Mouse (Mus musculus): ENCODE data around the gene Olfr323. TPM values are rescaled to one million over a fixed set of nuclear protein-coding genes. Genes with fewer than 3 reads are reported as not detected.

Olfr323 gene
- polyA plus RNA-seq, 2 experiments, result not detected

GRCm38 (mm10) chr11:58641638-58642358 is 11.5 kb upstream of the Olfr323 start:
- DNase-seq (ENCODE audit: low spot score), result no peak
- H3K27me3 ChIP-seq (ENCODE audit: control insufficient read depth, insufficient read depth, low read length), result peaks cover 10% of the 10 kb centered on the region; the same call in 1 of the 2 replicates
- no peak overlapping the region for H3K9ac ChIP-seq (ENCODE audit: low read depth, low read length, severe bottlenecking)
- no peak overlapping the region for H3K27ac ChIP-seq (replicated peaks; ENCODE audit: low read depth, low read length)
- no peaks in the 10 kb centered on the region for H3K9me3 ChIP-seq (ENCODE audit: control insufficient read depth, low read length)
- 77% methylated on average over 13 of the region's 13 CpGs for WGBS
- no peak for ATAC-seq (ENCODE audit: low FRiP score, low read depth)
- no peak overlapping the region for H3K4me2 ChIP-seq (replicated peaks; ENCODE audit: low read depth, low read length, severe bottlenecking)
- no peak overlapping the region for H3K4me3 ChIP-seq (replicated peaks; ENCODE audit: low read length)
- no peak for TF ChIP-seq POLR2A (IDR thresholded peaks at IDR 0.05; ENCODE audit: borderline replicate concordance, extremely low read depth, insufficient read depth, insufficient read length)
- H3K36me3 ChIP-seq (ENCODE audit: control insufficient read depth, insufficient read depth, low read length), result no peaks in the 10 kb centered on the region
- H3K4me1 ChIP-seq (ENCODE audit: control insufficient read depth, insufficient read depth, low read length), result peaks cover 8% of the 10 kb centered on the region

GRCm38 (mm10) chr11:58641057-58641456 is 10.8 kb upstream of the Olfr323 start:
- WGBS, result 37% methylated on average over 9 of the region's 14 CpGs
- Histone ChIP-seq H3K9me3 (ENCODE audit: control insufficient read depth, low read length) (no peaks in the 10 kb centered on the region), H3K4me1 (ENCODE audit: control insufficient read depth, insufficient read depth, low read length) (peaks cover 8% of the 10 kb centered on the region), H3K27me3 (ENCODE audit: control insufficient read depth, insufficient read depth, low read length) (peaks cover 10% of the 10 kb centered on the region; the same call in 1 of the 2 replicates), H3K36me3 (ENCODE audit: control insufficient read depth, insufficient read depth, low read length) (no peaks in the 10 kb centered on the region), H3K9ac (ENCODE audit: low read depth, low read length, severe bottlenecking) (peak overlapping the region; percentile 36; the same call in 1 of the 2 replicates), H3K4me2 (replicated peaks; ENCODE audit: low read depth, low read length, severe bottlenecking) (peak overlapping the region; percentile 66), H3K4me3 (replicated peaks; ENCODE audit: low read length) (no peak overlapping the region), H3K27ac (replicated peaks; ENCODE audit: low read depth, low read length) (no peak overlapping the region)
- DNase-seq (ENCODE audit: low spot score) (no peak), ATAC-seq (ENCODE audit: low FRiP score, low read depth) (no peak)
- TF ChIP-seq POLR2A (IDR thresholded peaks at IDR 0.05; ENCODE audit: borderline replicate concordance, extremely low read depth, insufficient read depth, insufficient read length), result no peak

- Histone ChIP-seq H3K9me3 (ENCODE audit: control insufficient read depth, low read length) (no peaks in the 10 kb centered on the region), H3K9ac (ENCODE audit: low read depth, low read length, severe bottlenecking) (peak within 1 kb of the TSS; percentile 36; the same call in 1 of the 2 replicates), H3K27ac (replicated peaks; ENCODE audit: low read depth, low read length) (no peak within 1 kb of the TSS), H3K4me2 (replicated peaks; ENCODE audit: low read depth, low read length, severe bottlenecking) (peak within 1 kb of the TSS; percentile 66), H3K4me3 (replicated peaks; ENCODE audit: low read length) (peak within 1 kb of the TSS; percentile 35), H3K4me1 (ENCODE audit: control insufficient read depth, insufficient read depth, low read length) (peaks cover 8% of the 10 kb centered on the region), H3K27me3 (ENCODE audit: control insufficient read depth, insufficient read depth, low read length) (peaks cover 10% of the 10 kb centered on the region; the same call in 1 of the 2 replicates), H3K36me3 (ENCODE audit: control insufficient read depth, insufficient read depth, low read length) (no peaks in the 10 kb centered on the region)
- TF ChIP-seq POLR2A (IDR thresholded peaks at IDR 0.05; ENCODE audit: borderline replicate concordance, extremely low read depth, insufficient read depth, insufficient read length), result no peak
- ATAC-seq (ENCODE audit: low FRiP score, low read depth), result no peak
- 6% methylated on average over 33 of the region's 34 CpGs for WGBS
- no peak for DNase-seq (ENCODE audit: low spot score)
Measured at GRCm38 (mm10) chr11:58640272-58640867, 10.1 kb upstream of the Olfr323 start, which contains the start of gene Trim58. TSS of gene Trim58 (plus strand) at chr11:58640465.

GRCm38 (mm10) chr11:58638176-58638701 is 7.9 kb upstream of the Olfr323 start:
- Histone ChIP-seq H3K4me3 (replicated peaks; ENCODE audit: low read length) (no peak overlapping the region), H3K27me3 (ENCODE audit: control insufficient read depth, insufficient read depth, low read length) (peaks cover 10% of the 10 kb centered on the region; the same call in 1 of the 2 replicates), H3K9me3 (ENCODE audit: control insufficient read depth, low read length) (no peaks in the 10 kb centered on the region), H3K36me3 (ENCODE audit: control insufficient read depth, insufficient read depth, low read length) (no peaks in the 10 kb centered on the region), H3K27ac (replicated peaks; ENCODE audit: low read depth, low read length) (no peak overlapping the region), H3K4me2 (replicated peaks; ENCODE audit: low read depth, low read length, severe bottlenecking) (no peak overlapping the region), H3K4me1 (ENCODE audit: control insufficient read depth, insufficient read depth, low read length) (peaks cover 8% of the 10 kb centered on the region), H3K9ac (ENCODE audit: low read depth, low read length, severe bottlenecking) (no peak overlapping the region)
- ATAC-seq (ENCODE audit: low FRiP score, low read depth) (no peak), DNase-seq (ENCODE audit: low spot score) (no peak)
- 27% methylated on average over 7 of the region's 7 CpGs for WGBS
- TF ChIP-seq POLR2A (IDR thresholded peaks at IDR 0.05; ENCODE audit: borderline replicate concordance, extremely low read depth, insufficient read depth, insufficient read length), result no peak

- no peak overlapping the region for H3K4me2 ChIP-seq (replicated peaks; ENCODE audit: low read depth, low read length, severe bottlenecking)
Measured at GRCm38 (mm10) chr11:58636376-58636977, 6.2 kb upstream of the Olfr323 start.

More at GRCm38 (mm10) chr11:58636376-58636977, 6.2 kb upstream of the Olfr323 start:
- DNase-seq (ENCODE audit: low spot score), result peak; percentile 35
- no peak overlapping the region for H3K9ac ChIP-seq (ENCODE audit: low read depth, low read length, severe bottlenecking)
- H3K9me3 ChIP-seq (ENCODE audit: control insufficient read depth, low read length), result no peaks in the 10 kb centered on the region
- peaks cover 8% of the 10 kb centered on the region for H3K4me1 ChIP-seq (ENCODE audit: control insufficient read depth, insufficient read depth, low read length)
- no peak for TF ChIP-seq POLR2A (IDR thresholded peaks at IDR 0.05; ENCODE audit: borderline replicate concordance, extremely low read depth, insufficient read depth, insufficient read length)
- ATAC-seq (ENCODE audit: low FRiP score, low read depth), result no peak
- no peak overlapping the region for H3K27ac ChIP-seq (replicated peaks; ENCODE audit: low read depth, low read length)
- H3K4me3 ChIP-seq (replicated peaks; ENCODE audit: low read length), result no peak overlapping the region
- 26% methylated on average over 4 of the region's 4 CpGs for WGBS
- peaks cover 7% of the 10 kb centered on the region; the same call in 1 of the 2 replicates for H3K27me3 ChIP-seq (ENCODE audit: control insufficient read depth, insufficient read depth, low read length)
- no peaks in the 10 kb centered on the region for H3K36me3 ChIP-seq (ENCODE audit: control insufficient read depth, insufficient read depth, low read length)

All from limb, embryonic 14.5 days (tissue).